Comparison of ENCODE assay signal across 12 mouse cellular contexts in genomic region chr11:118430291-118430885, GRCm38 (mm10). TPM values are rescaled to one million over a fixed set of nuclear protein-coding genes. Genes with fewer than 3 reads are reported as not detected.
DNase-seq lines count a peak whose midpoint lies in the region; ATAC-seq and TF ChIP-seq lines count a peak whose summit lies in the region.
"Had no signal": no experiment of that assay in that cellular context is flagged by ENCODE, and none has a peak within 500 bp of the region (broad histone marks: within the 10 kb centered on the region; RNA-seq: fewer than 3 reads in every experiment).

No protein-coding gene starts in this region.

- H3K4me3 ChIP-seq in heart, embryonic 16.5 days (ENCODE audit: low read length) = no peak overlapping the region
- H3K4me3 ChIP-seq in midbrain, postnatal 0 days (ENCODE audit: low read depth, low read length) = no peak overlapping the region
- H3K4me3 ChIP-seq in midbrain, embryonic 13.5 days (replicated peaks) = no peak overlapping the region
- H3K4me3 ChIP-seq in embryonic facial prominence, embryonic 13.5 days = peak overlapping the region; percentile 49; the same call in 1 of the 2 replicates
- H3K4me3 ChIP-seq in stomach, embryonic 15.5 days (replicated peaks) = no peak overlapping the region
- H3K4me3 ChIP-seq: forebrain, embryonic 13.5 days had no signal

- no peaks in the 10 kb centered on the region for H3K36me3 ChIP-seq in heart, embryonic 16.5 days (ENCODE audit: control insufficient read depth, insufficient read depth)
- no peaks in the 10 kb centered on the region for H3K36me3 ChIP-seq in midbrain, postnatal 0 days (ENCODE audit: insufficient read depth, low read length)
- H3K36me3 ChIP-seq in midbrain, embryonic 13.5 days = no peaks in the 10 kb centered on the region
- H3K36me3 ChIP-seq in embryonic facial prominence, embryonic 13.5 days = no peaks in the 10 kb centered on the region
- H3K36me3 ChIP-seq in stomach, embryonic 15.5 days = no peaks in the 10 kb centered on the region

- TF ChIP-seq CTCF in midbrain, postnatal 0 days (IDR thresholded peaks at IDR 0.05) = no peak

- ATAC-seq in heart, embryonic 16.5 days (replicated peaks; ENCODE audit: extremely low read depth, insufficient read depth, low FRiP score) = no peak
- no peak for ATAC-seq in midbrain, postnatal 0 days (ENCODE audit: low FRiP score)
- no peak for ATAC-seq in midbrain, embryonic 13.5 days
- ATAC-seq in embryonic facial prominence, embryonic 13.5 days (ENCODE audit: insufficient number of reproducible peaks, insufficient read depth, low FRiP score, low TSS enrichment, low read depth) = no peak
- ATAC-seq in stomach, embryonic 15.5 days (ENCODE audit: insufficient read depth, low FRiP score, low read depth) = no peak
- ATAC-seq: forebrain, embryonic 13.5 days had no signal

- H3K9ac ChIP-seq in heart, embryonic 16.5 days (ENCODE audit: low read length) = peak overlapping the region; percentile 28; the same call in 1 of the 2 replicates
- H3K9ac ChIP-seq in midbrain, postnatal 0 days (replicated peaks; ENCODE audit: low read length, poor library complexity, severe bottlenecking) = no peak overlapping the region; the same call in 1 of the 2 replicates
- no peak overlapping the region for H3K9ac ChIP-seq in midbrain, embryonic 13.5 days (replicated peaks)
- H3K9ac ChIP-seq in embryonic facial prominence, embryonic 13.5 days = peak overlapping the region; percentile 36; the same call in 1 of the 2 replicates
- no peak overlapping the region for H3K9ac ChIP-seq in stomach, embryonic 15.5 days
- H3K9ac ChIP-seq: forebrain, embryonic 13.5 days had no signal

- peaks cover 4% of the 10 kb centered on the region; the same call in 1 of the 2 replicates for H3K27me3 ChIP-seq in heart, embryonic 16.5 days (ENCODE audit: control insufficient read depth, insufficient read depth, low read length)
- no peaks in the 10 kb centered on the region for H3K27me3 ChIP-seq in midbrain, postnatal 0 days (ENCODE audit: insufficient read depth, low read length)
- H3K27me3 ChIP-seq in midbrain, embryonic 13.5 days = peaks cover 19% of the 10 kb centered on the region
- no peaks in the 10 kb centered on the region for H3K27me3 ChIP-seq in embryonic facial prominence, embryonic 13.5 days
- no peaks in the 10 kb centered on the region for H3K27me3 ChIP-seq in stomach, embryonic 15.5 days (replicated peaks)

- peak overlapping the region; percentile 69 for H3K27ac ChIP-seq in heart, embryonic 16.5 days (ENCODE audit: low read length)
- H3K27ac ChIP-seq in midbrain, postnatal 0 days (ENCODE audit: low read depth, low read length) = no peak overlapping the region
- H3K27ac ChIP-seq in midbrain, embryonic 13.5 days = no peak overlapping the region
- H3K27ac ChIP-seq in embryonic facial prominence, embryonic 13.5 days = peak overlapping the region; percentile 89; the same call in 1 of the 2 replicates
- peak overlapping the region; percentile 29 for H3K27ac ChIP-seq in stomach, embryonic 15.5 days
- H3K27ac ChIP-seq: forebrain, embryonic 13.5 days had no signal

- peak overlapping the region; percentile 39 for H3K4me2 ChIP-seq in heart, embryonic 16.5 days (ENCODE audit: low read depth, low read length)
- 0 out of 2 replicates have a peak overlapping the region, but pooled peaks have one; percentile 7 for H3K4me2 ChIP-seq in midbrain, postnatal 0 days (ENCODE audit: low read depth, low read length, poor library complexity, severe bottlenecking)
- no peak overlapping the region for H3K4me2 ChIP-seq in midbrain, embryonic 13.5 days (replicated peaks)
- peak overlapping the region; percentile 75 for H3K4me2 ChIP-seq in embryonic facial prominence, embryonic 13.5 days
- H3K4me2 ChIP-seq in stomach, embryonic 15.5 days = peak overlapping the region; percentile 58; the same call in 1 of the 2 replicates
- H3K4me2 ChIP-seq: forebrain, embryonic 13.5 days had no signal

- no peak for DNase-seq in heart, postnatal 36 days
- DNase-seq in midbrain, postnatal 0 days (ENCODE audit: low spot score) = no peak
- DNase-seq in urinary bladder, postnatal 14 days (ENCODE audit: low spot score) = no peak
- DNase-seq: cerebellum, postnatal 36 days; thymus, postnatal 14 days had no signal

- H3K4me1 ChIP-seq in heart, embryonic 16.5 days (ENCODE audit: control insufficient read depth, insufficient read depth, low read length) = peaks cover 27% of the 10 kb centered on the region
- H3K4me1 ChIP-seq in midbrain, postnatal 0 days (ENCODE audit: insufficient read depth, low read length) = peaks cover 10% of the 10 kb centered on the region
- H3K4me1 ChIP-seq in midbrain, embryonic 13.5 days (replicated peaks) = peaks cover 27% of the 10 kb centered on the region
- H3K4me1 ChIP-seq in embryonic facial prominence, embryonic 13.5 days = peaks cover 84% of the 10 kb centered on the region
- H3K4me1 ChIP-seq in stomach, embryonic 15.5 days = peaks cover 50% of the 10 kb centered on the region

- 42% methylated on average over 4 of the region's 4 CpGs for WGBS in heart, embryonic 16.5 days
- 57% methylated on average over 4 of the region's 4 CpGs for WGBS in midbrain, postnatal 0 days
- WGBS in midbrain, embryonic 13.5 days = 55% methylated on average over 4 of the region's 4 CpGs
- 18% methylated on average over 4 of the region's 4 CpGs for WGBS in embryonic facial prominence, embryonic 13.5 days
- 32% methylated on average over 4 of the region's 4 CpGs for WGBS in stomach, embryonic 15.5 days

- intact Hi-C loops in heart, postnatal 36 days (cut with DNase I) = no loop called here

- no peaks in the 10 kb centered on the region for H3K9me3 ChIP-seq in heart, embryonic 16.5 days (replicated peaks; ENCODE audit: control insufficient read depth, low read length)
- H3K9me3 ChIP-seq in midbrain, postnatal 0 days (ENCODE audit: low read length) = no peaks in the 10 kb centered on the region
- no peaks in the 10 kb centered on the region for H3K9me3 ChIP-seq in midbrain, embryonic 13.5 days
- H3K9me3 ChIP-seq in embryonic facial prominence, embryonic 13.5 days = no peaks in the 10 kb centered on the region
- no peaks in the 10 kb centered on the region for H3K9me3 ChIP-seq in stomach, embryonic 15.5 days
- H3K9me3 ChIP-seq: forebrain, embryonic 13.5 days had no signal

RNA-seq across cellular contexts. Expression of gene C1qtnf1, which starts 2.4 kb away (rescaled TPM):
- polyA plus RNA-seq in heart, embryonic 16.5 days (2015; fragmentation: Nextera tagmentation; extraction: Ambion mirVana) = 8.9 and 9.3 TPM in 2 replicates
- total RNA-seq in heart, postnatal 36 days (2021) = 10 to 100 TPM; 19.8 to 24.5 TPM
- total RNA-seq in midbrain, postnatal 0 days (2014; rRNA removed) = 7.8 and 8.7 TPM in 2 replicates
- polyA plus RNA-seq in midbrain, postnatal 0 days (2015; fragmentation: Nextera tagmentation; extraction: Ambion mirVana) = 5.2 and 5.5 TPM in 2 replicates
- 2.5 and 2.8 TPM in 2 replicates for polyA plus RNA-seq in midbrain, embryonic 13.5 days (2015; fragmentation: Nextera tagmentation; extraction: Ambion mirVana)
- polyA plus RNA-seq in embryonic facial prominence, embryonic 13.5 days (2015; fragmentation: Nextera tagmentation; extraction: Ambion mirVana) = 14.7 and 16.5 TPM in 2 replicates
- polyA plus RNA-seq in stomach, embryonic 15.5 days (2015; fragmentation: Nextera tagmentation; extraction: Ambion mirVana) = 6.8 and 8.3 TPM in 2 replicates
- total RNA-seq: granulocyte monocyte progenitor cell, adult 5-6 weeks; megakaryocyte, adult 5-6 weeks had no signal

RNA-seq across cellular contexts. Expression of gene Cant1, which starts 11.5 kb away (rescaled TPM):
- 19.0 and 20.2 TPM in 2 replicates for polyA plus RNA-seq in heart, embryonic 16.5 days (2015; fragmentation: Nextera tagmentation; extraction: Ambion mirVana)
- 10 to 100 TPM; 16.4 to 18.3 TPM for total RNA-seq in heart, postnatal 36 days (2021)
- total RNA-seq in midbrain, postnatal 0 days (2014; rRNA removed) = 51.5 and 55.3 TPM in 2 replicates
- polyA plus RNA-seq in midbrain, postnatal 0 days (2015; fragmentation: Nextera tagmentation; extraction: Ambion mirVana) = 30.0 and 32.2 TPM in 2 replicates
- 23.5 and 26.0 TPM in 2 replicates for polyA plus RNA-seq in midbrain, embryonic 13.5 days (2015; fragmentation: Nextera tagmentation; extraction: Ambion mirVana)
- polyA plus RNA-seq in embryonic facial prominence, embryonic 13.5 days (2015; fragmentation: Nextera tagmentation; extraction: Ambion mirVana) = 28.9 and 30.7 TPM in 2 replicates
- 30.7 and 32.1 TPM in 2 replicates for polyA plus RNA-seq in stomach, embryonic 15.5 days (2015; fragmentation: Nextera tagmentation; extraction: Ambion mirVana)

RNA-seq across cellular contexts. Expression of gene Lgals3bp, which starts 28.5 kb away (rescaled TPM):
- 16.8 and 27.5 TPM in 2 replicates for polyA plus RNA-seq in heart, embryonic 16.5 days (2015; fragmentation: Nextera tagmentation; extraction: Ambion mirVana)
- total RNA-seq in heart, postnatal 36 days (2021) = 10 to 100 TPM; 26.2 to 48.2 TPM
- 17.4 and 19.0 TPM in 2 replicates for total RNA-seq in midbrain, postnatal 0 days (2014; rRNA removed)
- polyA plus RNA-seq in midbrain, postnatal 0 days (2015; fragmentation: Nextera tagmentation; extraction: Ambion mirVana) = 14.2 and 14.9 TPM in 2 replicates
- 1.7 and 2.3 TPM in 2 replicates for polyA plus RNA-seq in midbrain, embryonic 13.5 days (2015; fragmentation: Nextera tagmentation; extraction: Ambion mirVana)
- 5.6 and 6.8 TPM in 2 replicates for polyA plus RNA-seq in embryonic facial prominence, embryonic 13.5 days (2015; fragmentation: Nextera tagmentation; extraction: Ambion mirVana)
- 67.4 and 81.5 TPM in 2 replicates for polyA plus RNA-seq in stomach, embryonic 15.5 days (2015; fragmentation: Nextera tagmentation; extraction: Ambion mirVana)

RNA-seq across cellular contexts. Expression of gene Engase, which starts 46.2 kb away (rescaled TPM):
- 4.0 and 5.8 TPM in 2 replicates for polyA plus RNA-seq in heart, embryonic 16.5 days (2015; fragmentation: Nextera tagmentation; extraction: Ambion mirVana)
- 1 to 10 TPM; 5.4 to 7.4 TPM for total RNA-seq in heart, postnatal 36 days (2021)
- total RNA-seq in midbrain, postnatal 0 days (2014; rRNA removed) = 8.7 and 13.6 TPM in 2 replicates
- polyA plus RNA-seq in midbrain, postnatal 0 days (2015; fragmentation: Nextera tagmentation; extraction: Ambion mirVana) = 5.1 and 5.3 TPM in 2 replicates
- polyA plus RNA-seq in midbrain, embryonic 13.5 days (2015; fragmentation: Nextera tagmentation; extraction: Ambion mirVana) = 6.3 and 6.4 TPM in 2 replicates
- 6.5 and 9.6 TPM in 2 replicates for polyA plus RNA-seq in embryonic facial prominence, embryonic 13.5 days (2015; fragmentation: Nextera tagmentation; extraction: Ambion mirVana)
- polyA plus RNA-seq in stomach, embryonic 15.5 days (2015; fragmentation: Nextera tagmentation; extraction: Ambion mirVana) = 10.1 and 11.5 TPM in 2 replicates

Comparison
In these comparisons a context has a peak if more than half of its experiments do, and no peak if none do; other contexts are left out.
1. H3K27ac ChIP-seq: peak in heart, embryonic 16.5 days (single experiment), embryonic facial prominence, embryonic 13.5 days (single experiment) and stomach, embryonic 15.5 days (single experiment); none in midbrain, postnatal 0 days (single experiment) and midbrain, embryonic 13.5 days (single experiment).
2. H3K9ac ChIP-seq: peak in heart, embryonic 16.5 days (single experiment) and embryonic facial prominence, embryonic 13.5 days (single experiment); none in midbrain, postnatal 0 days (single experiment), midbrain, embryonic 13.5 days (single experiment) and stomach, embryonic 15.5 days (single experiment).